Mouse (Mus musculus): ENCODE measurements at regions not wholly inside any gene's neighbourhood (a gene's known extent, or its start where the extent isn't known, plus 50 kb on each side); places are given as distances from the start of the nearest gene placed in this dataset.
A peak's percentile ranks its signal among the peaks of the same experiment; 100 is the strongest.

- H3K36me3 ChIP-seq = no peaks in the 10 kb centered on the region
- H3K27me3 ChIP-seq = no peaks in the 10 kb centered on the region
- peaks cover 10% of the 10 kb centered on the region for H3K4me1 ChIP-seq (replicated peaks)
- no peak overlapping the region for H3K9ac ChIP-seq
- no peaks in the 10 kb centered on the region for H3K9me3 ChIP-seq
- 57% methylated on average over 20 of the region's 20 CpGs for WGBS
- H3K4me2 ChIP-seq = no peak overlapping the region
- ATAC-seq (ENCODE audit: low FRiP score) = peak; percentile 71
- H3K27ac ChIP-seq = peak overlapping the region; percentile 41; the same call in 1 of the 2 replicates
- no peak overlapping the region for H3K4me3 ChIP-seq
Observed at GRCm38 (mm10) chr4:54624024-54624873, 320.6 kb upstream of the Zfp462 start.

- no peaks in the 10 kb centered on the region for H3K36me3 ChIP-seq
- H3K27me3 ChIP-seq = no peaks in the 10 kb centered on the region
- H3K4me2 ChIP-seq = no peak overlapping the region
- no peaks in the 10 kb centered on the region for H3K9me3 ChIP-seq
- no peak overlapping the region for H3K27ac ChIP-seq
- H3K4me1 ChIP-seq (replicated peaks) = 0 out of 2 replicates have a peak, but pooled peaks cover 4% of the 10 kb centered on the region
- H3K9ac ChIP-seq = no peak overlapping the region
- ATAC-seq (ENCODE audit: low FRiP score) = peak; percentile 90
- H3K4me3 ChIP-seq = no peak overlapping the region
- WGBS = 22% methylated on average over 3 of the region's 3 CpGs
Observed at GRCm38 (mm10) chr4:54636986-54637641, 307.7 kb upstream of the Zfp462 start.

GRCm38 (mm10) chr4:54646033-54646432 lies 298.8 kb upstream of the Zfp462 start:
- Histone ChIP-seq H3K36me3 (no peaks in the 10 kb centered on the region), H3K27me3 (no peaks in the 10 kb centered on the region), H3K4me2 (no peak overlapping the region), H3K4me3 (no peak overlapping the region), H3K9me3 (no peaks in the 10 kb centered on the region), H3K4me1 (replicated peaks) (peaks cover 13% of the 10 kb centered on the region; the same call in 1 of the 2 replicates), H3K27ac (0 out of 2 replicates have a peak overlapping the region, but pooled peaks have one; percentile 44), H3K9ac (no peak overlapping the region)
- ATAC-seq (ENCODE audit: low FRiP score) = no peak
- 74% methylated on average over 11 of the region's 11 CpGs for WGBS

- Histone ChIP-seq H3K27ac (peak overlapping the region; percentile 44; the same call in 1 of the 2 replicates), H3K27me3 (no peaks in the 10 kb centered on the region), H3K4me1 (replicated peaks) (peaks cover 13% of the 10 kb centered on the region; the same call in 1 of the 2 replicates), H3K4me3 (no peak overlapping the region), H3K9me3 (no peaks in the 10 kb centered on the region), H3K9ac (no peak overlapping the region), H3K4me2 (no peak overlapping the region), H3K36me3 (no peaks in the 10 kb centered on the region)
- WGBS = 52% methylated on average over 8 of the region's 8 CpGs
- ATAC-seq (ENCODE audit: low FRiP score) = no peak
Observed at GRCm38 (mm10) chr4:54646459-54646858, 298.4 kb upstream of the Zfp462 start.

GRCm38 (mm10) chr4:54648254-54648653 lies 296.6 kb upstream of the Zfp462 start:
- WGBS = 80% methylated on average over 4 of the region's 4 CpGs
- Histone ChIP-seq H3K4me3 (no peak overlapping the region), H3K27me3 (no peaks in the 10 kb centered on the region), H3K27ac (no peak overlapping the region), H3K4me1 (replicated peaks) (peaks cover 31% of the 10 kb centered on the region), H3K9ac (no peak overlapping the region), H3K36me3 (no peaks in the 10 kb centered on the region), H3K4me2 (no peak overlapping the region), H3K9me3 (no peaks in the 10 kb centered on the region)
- ATAC-seq (ENCODE audit: low FRiP score) = no peak

GRCm38 (mm10) chr4:54651646-54652110 lies 293.2 kb upstream of the Zfp462 start:
- H3K4me1 ChIP-seq (replicated peaks) = peaks cover 30% of the 10 kb centered on the region
- H3K27ac ChIP-seq = peak overlapping the region; percentile 92
- no peaks in the 10 kb centered on the region for H3K9me3 ChIP-seq
- no peak overlapping the region for H3K4me3 ChIP-seq
- no peaks in the 10 kb centered on the region for H3K36me3 ChIP-seq
- no peak for ATAC-seq (ENCODE audit: low FRiP score)
- H3K27me3 ChIP-seq = no peaks in the 10 kb centered on the region
- 0 out of 2 replicates have a peak overlapping the region, but pooled peaks have one; percentile 59 for H3K9ac ChIP-seq
- peak overlapping the region; percentile 32; the same call in 1 of the 2 replicates for H3K4me2 ChIP-seq

- peak overlapping the region; percentile 32 for H3K4me2 ChIP-seq
- peak overlapping the region; percentile 92 for H3K27ac ChIP-seq
- H3K9me3 ChIP-seq = no peaks in the 10 kb centered on the region
- ATAC-seq (ENCODE audit: low FRiP score) = peak; percentile 94
- WGBS = 10% methylated on average over 11 of the region's 11 CpGs
- H3K4me3 ChIP-seq = no peak overlapping the region
- no peaks in the 10 kb centered on the region for H3K36me3 ChIP-seq
- H3K9ac ChIP-seq = peak overlapping the region; percentile 59
- H3K27me3 ChIP-seq = no peaks in the 10 kb centered on the region
- peaks cover 26% of the 10 kb centered on the region for H3K4me1 ChIP-seq (replicated peaks)
Observed at GRCm38 (mm10) chr4:54652111-54653021, 292.5 kb upstream of the Zfp462 start.

GRCm38 (mm10) chr4:54653097-54653776 lies 291.6 kb upstream of the Zfp462 start:
- ATAC-seq (ENCODE audit: low FRiP score) = peak; percentile 52
- peak overlapping the region; percentile 32 for H3K4me2 ChIP-seq
- peaks cover 24% of the 10 kb centered on the region for H3K4me1 ChIP-seq (replicated peaks)
- H3K27ac ChIP-seq = peak overlapping the region; percentile 92
- H3K36me3 ChIP-seq = no peaks in the 10 kb centered on the region
- 23% methylated on average over 10 of the region's 10 CpGs for WGBS
- H3K27me3 ChIP-seq = no peaks in the 10 kb centered on the region
- H3K9ac ChIP-seq = peak overlapping the region; percentile 59
- no peaks in the 10 kb centered on the region for H3K9me3 ChIP-seq
- H3K4me3 ChIP-seq = no peak overlapping the region

Measured in hindbrain, embryonic 13.5 days (tissue).